Mouse (Mus musculus) bone marrow, adult 2 months (tissue): ENCODE measurements around the gene Csrp1. TPM values are rescaled to one million over a fixed set of nuclear protein-coding genes. Genes with fewer than 3 reads are reported as not detected.

Experiments
- H3K27ac ChIP-seq: fragments of 200-500 bp; 2 replicates; pipeline ENCODE4 v1.5.1; 2012; ENCODE audit warnings: low read depth, mild to moderate bottlenecking, control low read depth, inconsistent platforms, low read length; ENCODE audit not compliant: control insufficient read depth, poor library complexity, insufficient read depth
- H3K4me1 ChIP-seq: fragments of 200-500 bp; 2 replicates; pipeline ENCODE4 v1.6.1; 2011; ENCODE audit warnings: low read length; ENCODE audit not compliant: control insufficient read depth, insufficient read depth
- H3K4me3 ChIP-seq: fragments of 200-500 bp; replicated peaks from 2 replicates; pipeline ENCODE3; 2011; ENCODE audit warnings: mild to moderate bottlenecking, low read depth, low read length, control low read depth; ENCODE audit not compliant: control insufficient read depth
- CTCF ChIP-seq: fragments of 200-500 bp; IDR thresholded peaks from 2 replicates; pipeline ENCODE4 v1.5.1; 2011; ENCODE audit warnings: low read length, control low read depth; ENCODE audit not compliant: control insufficient read depth, insufficient read depth
- POLR2A ChIP-seq: fragments of 200-500 bp; IDR thresholded peaks from 2 replicates; pipeline ENCODE4 v1.6.1; 2011; ENCODE audit warnings: low read depth, mild to moderate bottlenecking, control low read depth, low read length, borderline replicate concordance; ENCODE audit not compliant: control insufficient read depth
- WGBS: fragments of 180-500 bp; shearing (Covaris S2); methylation state at CpG from one replicate; pipeline ENCODE4 v1.1.7; 2018; 5-methylcytosine and 5-hydroxymethylcytosine counted together
- polyA plus RNA-seq: library from polyadenylated mRNA; stranded (reverse); fragments of >200 nt; gene quantifications from 2 replicates; pipeline ENCODE4 v1.2.4, GENCODE M21; 2011; ENCODE audit warnings: low replicate concordance; ENCODE audit not compliant: missing spikeins, insufficient read depth, insufficient read length

Gene Csrp1
- polyA plus RNA-seq, 1 experiment = 109 TPM

DNA sequence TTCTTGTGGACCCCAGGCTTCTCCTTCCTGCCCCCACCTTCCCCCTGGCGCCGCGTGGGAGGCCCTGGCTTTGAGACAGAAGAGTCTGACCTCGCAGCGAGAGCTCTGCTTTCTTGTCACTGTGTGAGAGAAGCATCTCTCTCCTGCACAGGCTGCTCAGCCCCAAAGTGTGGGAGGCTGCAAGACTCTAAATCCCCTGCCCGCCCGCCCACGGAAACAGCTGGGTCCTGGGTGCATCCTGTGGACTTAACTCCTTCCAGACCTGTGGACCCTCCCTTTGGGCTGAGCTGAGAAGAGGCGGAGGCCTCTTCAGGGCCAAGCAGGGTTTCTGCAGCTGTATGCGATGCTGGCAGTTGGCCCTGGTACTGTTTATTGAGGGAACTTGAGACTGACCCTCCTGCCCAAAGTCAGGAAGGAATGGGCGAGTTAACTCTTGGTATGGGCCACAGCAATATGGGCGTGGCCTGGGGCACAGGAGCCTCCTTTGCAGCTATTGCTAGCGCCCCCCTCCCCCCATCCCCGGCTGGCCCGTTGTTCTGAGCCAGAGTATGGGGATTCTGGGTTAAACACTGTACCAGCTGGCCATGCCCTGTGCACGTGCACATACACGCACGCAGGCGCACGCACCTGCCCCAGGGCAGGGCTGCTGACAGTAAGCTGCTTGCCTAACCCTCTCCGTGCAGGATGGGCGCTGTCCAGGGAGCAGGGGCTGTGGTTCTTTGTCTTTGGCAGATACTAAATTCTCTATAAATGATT, 59.1 kb downstream of the Csrp1 start, which contains the start of gene Tnni1:
TSS of gene Tnni1 (plus strand) at position 655 of the 756 bp plus-strand sequence.
- TF ChIP-seq POLR2A = no peak
- TF ChIP-seq CTCF = no peak
- Histone ChIP-seq H3K4me1 (no peaks in the 10 kb centered on the region), H3K27ac (no peak within 1 kb of the TSS), H3K4me3 (no peak within 1 kb of the TSS)
- 8% methylated on average over 22 of the region's 22 CpGs for WGBS

DNA sequence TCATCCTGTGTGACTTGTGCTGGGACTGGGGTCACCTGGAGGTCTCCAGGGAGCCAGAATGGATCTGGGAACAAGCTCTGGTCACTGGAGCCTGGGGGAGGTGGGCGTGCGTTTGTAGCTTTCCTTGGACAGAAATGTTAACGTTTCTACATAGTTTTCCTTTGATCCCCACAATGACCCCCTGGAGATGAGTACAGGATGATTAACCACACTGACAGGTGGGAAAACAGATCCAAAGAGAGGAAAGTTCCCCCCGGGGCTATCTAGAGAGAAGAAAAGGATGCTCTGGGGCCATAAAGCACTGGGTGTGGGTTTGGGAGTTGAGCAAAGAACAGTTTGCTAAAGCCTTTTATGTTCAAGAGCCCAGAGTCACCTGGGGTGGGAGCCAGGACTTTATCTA, 60.8 kb downstream of the Csrp1 start:
- Histone ChIP-seq H3K4me3 (no peak overlapping the region), H3K27ac (no peak overlapping the region), H3K4me1 (no peaks in the 10 kb centered on the region)
- WGBS = 83% methylated on average over 4 of the region's 4 CpGs
- no peak for TF ChIP-seq CTCF
- no peak for TF ChIP-seq POLR2A

GRCm38 (mm10) chr1:135781220-135781619, 61.4 kb downstream of the Csrp1 start:
- Histone ChIP-seq H3K4me1 (no peaks in the 10 kb centered on the region), H3K27ac (no peak overlapping the region), H3K4me3 (no peak overlapping the region)
- WGBS = 18% methylated on average over 13 of the region's 13 CpGs
- TF ChIP-seq CTCF (peak; percentile 92), POLR2A (no peak)

- Histone ChIP-seq H3K4me3 (no peak overlapping the region), H3K4me1 (no peaks in the 10 kb centered on the region), H3K27ac (no peak overlapping the region)
- TF ChIP-seq CTCF = no peak
- TF ChIP-seq POLR2A = no peak
- WGBS = 79% methylated on average over 10 of the region's 10 CpGs
Measured at GRCm38 (mm10) chr1:135782816-135783215, 63.0 kb downstream of the Csrp1 start.

DNA sequence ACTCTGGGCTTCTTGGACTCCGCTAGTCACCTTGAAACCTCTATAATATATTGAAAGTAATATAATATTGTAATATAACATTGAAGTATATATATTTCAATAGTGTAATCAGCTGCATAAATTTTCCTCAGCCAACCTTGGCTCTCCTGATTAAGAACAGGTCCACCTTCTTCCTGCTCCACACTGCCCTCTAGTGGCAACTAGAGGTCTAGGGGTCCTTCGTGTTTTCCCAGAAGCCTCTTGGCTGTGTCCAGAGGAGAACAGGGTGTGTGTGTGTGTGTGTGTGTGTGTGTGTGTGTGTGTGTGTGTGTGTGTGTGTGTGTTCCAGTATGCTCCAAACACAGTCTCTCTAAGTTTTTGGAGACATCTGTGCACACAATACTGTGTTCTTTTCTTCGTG, 67.9 kb downstream of the Csrp1 start:
- WGBS = 54% methylated on average over 3 of the region's 3 CpGs

GRCm38 (mm10) chr1:135788708-135789107, 68.8 kb downstream of the Csrp1 start:
- WGBS = 11% methylated on average over 10 of the region's 10 CpGs
- peak; percentile 19; the same call in 1 of the 2 replicates for TF ChIP-seq CTCF
- no peak for TF ChIP-seq POLR2A
- H3K4me3 ChIP-seq = no peak overlapping the region

More for the DNA sequence above, 67.9 kb downstream of the Csrp1 start:
- Histone ChIP-seq H3K27ac (no peak overlapping the region), H3K4me1 (no peaks in the 10 kb centered on the region), H3K4me3 (no peak overlapping the region)
- TF ChIP-seq CTCF = peak; percentile 74
- no peak for TF ChIP-seq POLR2A

GRCm38 (mm10) chr1:135789815-135790214, 70.0 kb downstream of the Csrp1 start:
- no peak overlapping the region for H3K4me3 ChIP-seq
- TF ChIP-seq POLR2A = no peak
- peak; percentile 88 for TF ChIP-seq CTCF
- no peaks in the 10 kb centered on the region for H3K4me1 ChIP-seq
- WGBS = 17% methylated on average over 5 of the region's 5 CpGs
- no peak overlapping the region for H3K27ac ChIP-seq

More at GRCm38 (mm10) chr1:135788708-135789107, 68.8 kb downstream of the Csrp1 start:
- H3K4me1 ChIP-seq = no peaks in the 10 kb centered on the region
- H3K27ac ChIP-seq = no peak overlapping the region

GRCm38 (mm10) chr1:135792143-135792939, 72.5 kb downstream of the Csrp1 start:
- Histone ChIP-seq H3K4me1 (no peaks in the 10 kb centered on the region), H3K4me3 (no peak overlapping the region), H3K27ac (no peak overlapping the region)
- 69% methylated on average over 13 of the region's 13 CpGs for WGBS
- no peak for TF ChIP-seq CTCF
- TF ChIP-seq POLR2A = no peak
